Mouse (Mus musculus): ENCODE results near the gene Dera.

Dera gene

GRCm38 (mm10) chr6:137806342-137806741, 52.0 kb downstream of the Dera start:
- DNase-seq (ENCODE audit: low spot score), result no peak

GRCm38 (mm10) chr6:137806806-137807205, 52.5 kb downstream of the Dera start:
- DNase-seq (ENCODE audit: low spot score), result no peak

- DNase-seq (ENCODE audit: low spot score), result no peak
Measured at GRCm38 (mm10) chr6:137807296-137807695, 53.0 kb downstream of the Dera start.

- no peak for DNase-seq (ENCODE audit: low spot score)
Measured at GRCm38 (mm10) chr6:137808706-137809105, 54.4 kb downstream of the Dera start.

- no peak for DNase-seq (ENCODE audit: low spot score)
Measured at GRCm38 (mm10) chr6:137810136-137810535, 55.8 kb downstream of the Dera start.

GRCm38 (mm10) chr6:137814006-137814405, 59.7 kb downstream of the Dera start:
- no peak for DNase-seq (ENCODE audit: low spot score)

- DNase-seq (ENCODE audit: low spot score), result no peak
Measured at GRCm38 (mm10) chr6:137816508-137816907, 62.2 kb downstream of the Dera start.

- no peak for DNase-seq (ENCODE audit: low spot score)
Measured at GRCm38 (mm10) chr6:137822550-137822949, 68.2 kb downstream of the Dera start.

- no peak for DNase-seq (ENCODE audit: low spot score)
Measured at GRCm38 (mm10) chr6:137824046-137825021, 70.0 kb downstream of the Dera start.

GRCm38 (mm10) chr6:137825022-137825613, 70.8 kb downstream of the Dera start:
- no peak for DNase-seq (ENCODE audit: low spot score)

- no peak for DNase-seq (ENCODE audit: low spot score)
Measured at GRCm38 (mm10) chr6:137829056-137829776, 74.9 kb downstream of the Dera start.

- no peak for DNase-seq (ENCODE audit: low spot score)
Measured at GRCm38 (mm10) chr6:137836799-137837198, 82.5 kb downstream of the Dera start.

- no peak for DNase-seq (ENCODE audit: low spot score)
Measured at GRCm38 (mm10) chr6:137843337-137843736, 89.0 kb downstream of the Dera start.

GRCm38 (mm10) chr6:137857198-137858194, 103.2 kb downstream of the Dera start:
- DNase-seq (ENCODE audit: low spot score), result no peak

GRCm38 (mm10) chr6:137869903-137870580, 115.7 kb downstream of the Dera start:
- DNase-seq (ENCODE audit: low spot score), result no peak

GRCm38 (mm10) chr6:137870667-137871066, 116.3 kb downstream of the Dera start:
- DNase-seq (ENCODE audit: low spot score), result no peak

GRCm38 (mm10) chr6:137872055-137872735, 117.8 kb downstream of the Dera start:
- DNase-seq (ENCODE audit: low spot score), result peak; percentile 87

GRCm38 (mm10) chr6:137874471-137875244, 120.3 kb downstream of the Dera start:
- no peak for DNase-seq (ENCODE audit: low spot score)

- no peak for DNase-seq (ENCODE audit: low spot score)
Measured at GRCm38 (mm10) chr6:137885644-137886043, 131.3 kb downstream of the Dera start.
